Mouse (Mus musculus): ENCODE data around the gene Crb1.
"Not testable (repeated sequence)": the region's sequence is repeated elsewhere in the genome, so short reads cannot be mapped to it uniquely, and the experiment has no call there.

Crb1 gene

DNA sequence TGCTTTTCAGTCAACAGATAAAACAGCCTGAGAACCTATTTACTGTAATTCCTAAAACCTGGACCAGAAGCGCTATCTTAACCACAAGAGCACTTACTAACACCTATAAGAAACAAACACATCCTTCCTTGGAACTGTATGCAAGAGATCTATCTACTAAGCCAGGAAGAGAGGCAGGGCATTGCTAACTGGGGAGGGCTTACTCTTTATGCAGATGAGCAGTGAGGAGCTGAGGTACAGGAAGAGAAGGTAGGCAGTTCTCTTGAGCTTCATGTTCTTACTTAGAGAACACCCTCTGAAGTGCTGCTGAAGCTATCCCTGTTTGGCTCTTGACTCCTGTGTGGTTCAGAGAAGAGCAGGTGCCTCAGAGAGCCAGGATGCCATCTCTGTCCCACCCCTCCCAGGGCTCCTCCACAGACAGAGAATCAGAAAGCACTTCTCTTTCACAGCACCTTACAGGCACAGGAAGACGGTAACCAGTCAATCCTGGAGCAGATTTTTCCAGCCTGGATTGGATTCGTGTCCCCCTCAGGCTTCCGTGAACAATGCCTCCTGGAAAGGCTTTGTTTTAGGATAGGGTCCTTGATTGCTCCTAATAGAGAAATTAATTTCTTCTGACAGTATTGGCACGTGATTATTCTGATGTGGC lies at the start of gene Crb1:
Crb1 (minus strand) TSS at position 463 of the 649 bp plus-strand sequence.
- peak; percentile 3 for DNase-seq (ENCODE audit: low read depth)

DNA sequence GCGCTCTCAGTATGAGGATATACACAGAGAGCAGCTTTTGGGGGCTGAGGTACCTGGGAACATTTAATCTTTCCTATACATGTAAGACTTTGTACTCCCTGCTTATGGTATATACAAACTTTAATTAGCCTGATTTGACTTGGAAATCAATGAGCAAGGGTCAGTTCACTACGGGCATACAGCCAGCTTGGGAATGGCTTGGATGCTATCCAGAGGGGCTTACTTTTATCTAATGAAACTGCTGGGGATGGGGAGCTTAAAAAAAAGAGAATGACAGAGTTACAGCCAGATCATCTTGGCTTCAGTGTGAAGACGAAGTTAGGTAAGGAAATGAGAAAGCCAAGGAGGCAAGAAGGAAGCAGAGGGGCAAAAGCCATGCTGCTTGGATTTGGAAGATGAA lies 48.1 kb upstream of the Crb1 start:
- DNase-seq (ENCODE audit: low read depth) = no peak

DNA sequence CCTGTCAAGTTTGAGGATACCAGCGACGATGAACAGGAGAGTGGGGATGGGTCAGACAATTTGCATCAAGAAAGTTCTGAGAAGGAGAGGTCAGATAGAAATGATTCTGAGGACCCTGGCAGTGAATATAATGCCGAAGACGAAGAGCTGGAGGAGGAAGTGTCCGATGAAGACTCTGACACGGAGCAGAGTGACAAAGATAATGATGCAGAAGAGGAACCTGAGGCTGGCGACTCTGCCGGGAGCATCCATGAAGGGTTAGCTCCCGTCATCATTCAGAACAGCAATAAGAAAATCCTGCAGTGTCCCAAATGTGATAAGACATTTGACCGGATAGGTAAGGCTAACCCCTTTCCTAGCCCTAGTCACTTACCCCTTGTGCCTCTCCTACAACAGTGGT lies 47.0 kb upstream of the Crb1 start:
- no peak for DNase-seq (ENCODE audit: low read depth)

DNA sequence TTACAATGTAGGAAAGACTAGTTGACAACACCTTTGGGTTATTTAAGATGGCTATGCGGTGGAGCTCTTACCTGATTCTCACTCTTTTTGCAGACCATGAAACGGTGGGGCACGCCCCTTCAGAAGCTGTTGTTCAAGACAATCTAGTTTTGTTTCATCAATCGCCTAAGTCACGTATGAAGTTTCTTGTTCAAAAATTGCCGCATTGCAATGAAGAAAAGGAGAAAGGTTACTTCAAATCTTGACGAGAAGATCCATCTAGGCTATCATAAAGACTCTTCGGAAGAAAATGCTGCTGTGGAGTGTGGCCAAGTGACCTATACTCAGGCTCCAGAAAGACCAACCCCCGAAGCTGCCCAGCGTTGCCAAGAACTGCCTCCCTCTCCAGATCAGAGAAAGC lies 46.0 kb upstream of the Crb1 start:
- peak; percentile 64 for DNase-seq (ENCODE audit: low read depth)

DNA sequence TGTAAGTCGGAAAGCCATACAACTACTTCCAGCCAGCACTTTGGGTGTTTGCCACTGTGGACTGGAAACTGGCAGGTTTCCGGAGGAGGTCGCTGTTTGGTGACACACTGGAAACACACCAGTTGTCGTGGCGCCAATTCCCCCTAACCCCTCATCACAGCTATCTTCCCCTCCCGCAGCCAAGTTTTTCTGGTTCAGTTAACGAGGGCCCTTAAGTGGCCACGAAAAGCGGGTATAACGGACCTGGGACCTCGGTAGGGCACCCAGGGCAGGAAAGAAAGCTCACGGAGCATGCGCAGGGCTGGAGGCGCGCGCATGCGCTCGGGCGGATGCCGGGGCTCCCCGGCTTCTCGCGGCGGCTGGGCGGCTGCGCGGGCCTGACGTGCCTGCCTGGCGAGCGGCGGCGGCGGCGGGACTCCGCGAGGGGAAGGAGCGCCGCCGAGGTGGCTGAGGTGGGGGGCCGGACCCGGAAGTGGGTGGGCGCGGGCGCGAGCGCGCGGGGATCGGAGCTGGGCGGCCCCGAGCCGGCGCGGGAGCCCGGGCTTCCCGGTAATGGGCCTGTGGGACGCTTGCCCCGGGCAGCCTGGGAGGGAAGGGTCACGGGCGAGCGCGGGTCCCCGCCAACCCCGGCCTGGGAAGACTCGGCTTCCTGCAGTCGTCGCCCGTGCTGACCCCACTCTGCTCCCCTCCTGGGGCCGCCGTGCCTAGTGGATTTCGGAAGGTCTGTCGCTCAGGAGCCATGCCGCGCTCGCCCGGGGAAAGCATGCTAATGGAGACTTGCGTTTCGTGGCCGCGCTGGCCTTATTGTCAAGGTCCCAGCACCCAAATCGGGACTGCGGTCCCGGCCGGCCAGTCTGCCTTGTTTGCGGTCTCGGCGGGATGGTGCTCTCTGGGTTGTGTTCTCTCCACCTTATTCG lies 45.2 kb upstream of the Crb1 start, which contains the start of gene Zbtb41:
Zbtb41 (plus strand) TSS at position 414 of the 917 bp plus-strand sequence.
- DNase-seq (ENCODE audit: low read depth) = peak; percentile 95

DNA sequence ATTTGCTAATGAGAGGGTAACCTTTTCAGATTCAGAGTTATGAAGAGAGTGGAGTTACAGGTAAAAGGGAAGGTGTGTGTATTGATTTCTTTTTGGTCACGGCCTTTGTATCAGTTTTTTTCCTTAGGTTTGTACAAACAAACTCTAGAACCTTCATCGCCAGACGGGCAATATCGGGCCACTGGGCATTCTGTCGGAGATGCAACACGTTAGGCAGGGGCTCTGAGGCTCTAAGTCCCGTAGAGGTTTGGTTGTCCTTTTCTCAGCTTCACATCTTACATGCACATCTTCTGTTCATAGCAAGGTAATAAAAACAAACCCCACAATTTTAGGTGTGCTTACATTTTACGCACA lies 44.6 kb upstream of the Crb1 start:
- no peak for DNase-seq (ENCODE audit: low read depth)

DNA sequence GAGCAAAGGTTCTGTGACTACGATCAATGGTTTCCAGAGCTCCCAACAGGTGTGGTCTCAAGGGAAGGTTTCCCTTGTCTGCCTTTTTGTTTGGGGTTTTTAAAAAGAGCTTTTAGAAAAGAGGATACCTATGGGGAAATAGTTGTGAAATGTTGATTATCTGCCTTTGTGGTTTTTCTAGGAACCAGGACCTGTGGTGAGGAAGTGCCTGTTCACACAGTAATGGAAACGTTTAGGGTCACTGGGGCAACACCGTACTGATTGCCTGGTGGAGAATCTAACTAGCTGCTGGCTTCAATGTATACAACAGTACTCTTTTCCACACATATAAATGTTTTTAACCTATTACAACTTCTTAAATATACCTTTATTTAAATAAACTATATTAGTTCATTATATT lies 36.6 kb upstream of the Crb1 start:
- DNase-seq (ENCODE audit: low read depth) = no peak

DNA sequence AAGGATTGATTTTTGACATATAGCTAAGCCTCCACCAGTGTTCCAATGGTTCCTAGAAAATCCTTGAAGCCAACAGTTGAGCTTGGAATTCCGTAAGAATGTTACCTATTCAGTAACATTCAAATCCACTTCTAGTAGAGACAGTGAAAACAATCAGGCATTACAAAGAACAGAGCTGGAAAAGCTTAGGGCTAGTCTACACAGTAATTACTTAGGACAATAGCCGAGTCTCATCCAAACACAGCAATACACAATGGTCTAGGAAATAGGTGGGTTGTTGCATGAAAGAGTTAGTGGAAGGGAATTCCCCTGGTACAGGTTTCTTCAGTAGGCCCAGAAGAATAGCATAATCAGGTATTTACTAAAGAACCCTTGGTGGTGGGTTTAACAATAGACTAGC lies 35.5 kb upstream of the Crb1 start:
- DNase-seq (ENCODE audit: low read depth) = not testable (repeated sequence)

DNA sequence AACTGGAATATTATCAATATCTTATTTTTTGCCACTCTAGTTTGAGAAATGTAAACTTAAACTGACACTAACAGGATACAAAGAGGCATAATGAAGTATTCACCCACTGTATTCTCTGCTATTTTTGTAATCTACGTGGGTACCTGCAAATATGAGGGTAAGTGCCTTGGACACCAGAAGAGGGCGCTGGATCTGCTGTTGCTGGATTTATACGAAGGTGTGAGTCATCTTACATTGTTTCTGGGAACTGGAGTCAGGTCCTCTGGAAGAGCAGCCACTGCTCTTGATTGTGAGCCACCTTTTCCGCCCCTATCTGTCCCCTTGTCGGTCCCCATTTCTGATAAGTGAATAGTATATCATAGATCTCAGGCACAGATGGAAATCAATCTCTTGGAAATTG lies 30.8 kb upstream of the Crb1 start:
- DNase-seq (ENCODE audit: low read depth) = peak; percentile 21

DNA sequence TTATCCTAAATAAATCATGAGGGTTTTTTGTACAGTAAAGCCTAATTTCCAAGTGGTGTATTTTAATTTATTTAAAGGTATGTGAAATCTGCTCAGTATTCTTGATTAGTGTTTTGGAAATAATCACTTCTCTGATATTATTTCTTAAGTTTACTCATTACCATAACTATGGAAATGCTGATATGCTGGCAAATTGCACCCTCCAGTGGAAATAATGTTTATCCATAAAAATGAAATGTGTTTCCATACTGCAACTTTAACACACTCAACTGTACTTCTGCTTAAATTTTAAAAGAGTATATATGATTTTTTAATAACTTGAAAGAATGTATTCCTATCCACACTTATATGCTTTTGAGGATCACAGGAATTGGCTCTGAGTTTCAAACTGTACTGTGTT lies 28.9 kb upstream of the Crb1 start:
- DNase-seq (ENCODE audit: low read depth) = no peak

DNA sequence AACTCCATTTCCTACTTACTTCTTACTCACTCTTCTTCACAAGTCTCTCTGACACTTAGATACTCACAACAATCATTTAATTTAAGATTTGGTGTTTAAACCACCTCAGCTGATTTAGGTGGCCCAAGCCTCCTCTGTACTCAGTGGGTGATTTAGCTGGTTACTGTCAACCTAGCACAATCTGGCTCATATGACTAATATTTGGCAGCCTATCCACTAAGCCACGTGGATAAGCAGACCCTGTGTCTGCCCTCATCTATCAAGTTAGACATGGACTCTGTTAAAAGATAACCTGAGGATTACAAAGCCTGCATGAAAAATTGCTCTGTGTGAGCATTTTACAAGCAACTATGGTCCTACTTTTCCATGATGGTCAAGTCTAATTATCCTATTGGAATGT lies 19.7 kb upstream of the Crb1 start:
- no peak for DNase-seq (ENCODE audit: low read depth)

DNA sequence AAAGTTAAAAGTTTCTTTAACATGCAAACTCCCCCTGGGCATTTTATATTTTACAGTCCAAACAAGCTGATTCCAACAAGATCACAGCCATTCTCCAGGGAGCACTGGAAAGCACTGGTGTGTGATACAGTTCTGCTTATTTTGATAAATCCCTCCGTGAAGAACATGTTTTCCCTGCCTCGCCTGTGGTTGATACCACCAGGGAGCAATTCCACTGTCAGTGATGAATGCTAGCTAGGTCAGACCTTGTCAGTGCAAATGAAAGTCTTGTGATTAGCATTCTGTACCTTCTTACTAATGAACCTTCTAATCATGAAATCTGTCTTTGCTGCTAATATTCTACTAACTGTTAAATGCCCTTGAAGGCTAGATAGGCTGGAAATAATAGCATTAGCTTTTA lies 14.8 kb upstream of the Crb1 start:
- no peak for DNase-seq (ENCODE audit: low read depth)

DNA sequence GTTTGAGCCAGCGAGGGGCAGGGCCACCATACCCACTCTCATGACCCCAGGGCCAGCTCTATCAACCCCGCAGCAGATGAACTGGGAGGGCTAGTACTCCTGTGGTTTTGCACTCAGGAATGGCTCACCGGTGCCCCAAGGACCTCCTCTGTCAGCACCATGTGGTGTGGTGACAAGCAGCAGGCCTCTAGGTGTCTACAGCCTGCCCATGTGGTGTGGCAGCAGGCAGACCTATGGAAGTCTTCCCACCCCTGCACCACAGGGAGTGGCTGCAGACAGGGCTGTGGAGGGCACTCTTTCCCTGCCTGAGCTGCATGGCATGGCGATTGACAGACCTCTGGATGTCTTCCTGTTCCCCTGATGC lies 2.7 kb upstream of the Crb1 start:
- no peak for DNase-seq (ENCODE audit: low read depth)

DNA sequence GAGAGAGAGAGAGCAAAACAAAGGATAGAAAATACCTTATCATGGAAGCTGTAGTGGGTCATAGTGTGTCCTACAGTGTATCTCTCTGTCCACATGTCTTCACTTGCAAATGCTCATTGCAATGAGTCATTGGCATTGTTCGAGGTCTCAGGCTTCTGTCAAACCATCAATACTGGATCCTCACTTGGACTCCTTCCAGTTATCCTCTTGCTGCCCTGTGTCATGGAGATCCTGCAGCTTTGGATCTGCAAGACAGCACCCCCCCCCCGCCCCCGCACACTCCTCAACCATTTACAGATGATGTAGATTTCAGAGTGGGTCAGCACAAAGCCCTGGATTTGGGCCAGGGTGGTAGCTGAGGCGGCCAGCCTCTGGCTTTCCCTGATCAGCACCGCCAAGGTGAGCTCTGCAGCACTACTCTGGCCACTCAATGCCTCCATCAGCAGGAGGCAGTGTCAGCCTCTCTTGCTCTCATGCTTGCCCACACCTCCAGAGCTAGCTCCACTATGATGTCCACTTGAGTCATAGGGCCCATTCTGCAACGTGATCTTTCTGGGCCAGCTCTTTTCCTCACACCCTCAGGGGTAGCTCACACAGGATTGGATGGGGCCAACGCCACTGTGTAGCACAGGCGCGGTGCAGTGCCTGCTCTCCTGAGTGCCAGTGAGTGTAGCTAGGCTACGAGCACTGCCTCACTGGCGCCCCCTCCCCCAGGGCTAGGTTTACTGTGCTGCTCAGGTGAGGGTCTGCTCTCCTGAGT lies 2.1 kb upstream of the Crb1 start:
- DNase-seq (ENCODE audit: low read depth) = no peak

DNA sequence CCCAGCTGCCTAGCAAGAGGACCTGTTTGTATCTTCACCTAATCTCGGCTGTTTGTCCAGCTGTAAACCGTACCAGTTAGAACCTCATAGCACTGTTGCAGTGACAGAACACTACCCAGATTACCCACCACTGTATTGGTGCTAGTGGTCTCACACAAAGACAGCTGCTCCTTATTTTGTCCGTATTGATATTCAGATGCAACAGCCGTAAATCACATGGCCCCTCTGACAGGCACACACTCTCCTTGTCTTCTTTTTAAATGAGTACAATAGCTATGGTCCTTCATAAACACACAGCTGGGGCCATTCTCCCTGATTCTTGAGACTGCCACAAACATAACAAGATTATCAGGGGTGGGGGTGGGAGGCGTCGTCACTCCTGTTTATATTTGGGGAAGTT lies 1.0 kb downstream of the Crb1 start:
- no peak for DNase-seq (ENCODE audit: low read depth)

DNA sequence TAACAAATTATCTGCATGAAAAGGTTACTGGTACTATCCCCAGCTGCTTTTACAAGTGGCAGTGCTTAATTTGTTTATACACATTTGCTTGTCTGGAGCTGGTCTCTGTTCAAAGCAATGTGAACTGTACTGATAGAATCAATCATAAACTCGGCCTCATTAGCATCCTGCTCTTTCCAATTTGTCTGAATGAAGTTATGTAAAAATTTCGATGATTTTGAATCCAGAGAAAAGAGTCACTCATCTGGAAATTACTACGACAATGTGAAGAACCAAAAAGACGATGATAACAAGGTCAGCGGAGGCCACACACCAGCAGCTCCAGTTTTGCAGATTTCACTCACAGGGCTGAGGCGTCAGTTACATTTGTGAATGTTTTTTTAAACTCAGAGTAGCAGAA lies 5.6 kb downstream of the Crb1 start:
- DNase-seq (ENCODE audit: low read depth) = no peak

DNA sequence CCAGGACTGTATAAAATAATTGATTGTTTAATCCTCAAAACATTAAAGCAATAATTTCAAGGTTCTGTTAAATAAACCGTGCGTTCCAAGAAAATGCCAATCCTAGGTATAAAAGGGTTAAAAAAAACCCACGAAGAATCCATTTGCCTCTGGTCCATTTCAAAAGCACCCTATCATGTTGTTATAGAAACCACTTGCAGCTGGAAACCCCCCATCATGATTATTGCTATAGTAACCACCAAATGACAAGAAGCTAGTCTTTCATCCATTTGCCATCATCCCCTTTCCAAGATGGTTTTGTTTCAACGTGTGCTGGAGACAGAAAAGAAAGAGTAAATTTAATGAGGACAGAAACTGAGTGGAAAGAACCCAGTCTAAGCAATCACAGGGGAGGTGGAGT lies 28.3 kb downstream of the Crb1 start:
- DNase-seq (ENCODE audit: low read depth) = no peak

DNA sequence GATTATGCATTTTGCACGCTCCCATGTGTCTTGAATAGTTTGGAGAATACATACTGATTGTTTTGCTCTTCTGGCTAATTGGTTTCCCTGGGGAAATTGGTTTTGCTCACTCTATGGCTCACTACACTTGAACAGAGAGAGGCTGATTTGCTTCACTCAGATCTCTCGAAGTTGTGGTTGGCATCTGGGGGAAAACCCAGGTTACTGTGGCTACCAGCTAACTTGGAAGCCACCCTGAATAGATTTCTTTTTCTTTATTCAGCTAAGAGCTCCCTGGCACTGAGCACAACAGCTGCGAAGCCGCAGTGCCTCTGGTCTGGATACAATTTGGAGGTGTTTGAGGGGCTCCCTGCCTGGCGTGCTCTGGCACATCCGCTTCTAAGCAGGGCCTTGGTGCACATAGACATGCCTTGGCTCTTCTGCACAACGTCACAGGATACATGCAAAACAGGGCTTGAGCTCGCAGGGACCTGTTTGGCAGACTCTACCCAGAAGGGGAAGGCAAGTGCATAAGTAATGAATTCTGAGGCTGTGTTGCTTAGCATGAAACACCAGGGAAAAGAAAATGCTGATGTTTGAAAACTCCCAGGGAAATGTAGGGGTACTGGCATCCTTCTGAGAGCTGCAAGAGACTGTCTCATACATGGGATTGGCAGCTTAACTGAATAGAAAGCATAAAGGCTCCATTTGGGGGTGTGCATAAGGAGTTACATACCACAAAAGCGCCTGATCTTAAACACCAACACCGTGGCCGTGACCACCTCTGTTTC lies 30.1 kb downstream of the Crb1 start:
- no peak for DNase-seq (ENCODE audit: low read depth)

DNA sequence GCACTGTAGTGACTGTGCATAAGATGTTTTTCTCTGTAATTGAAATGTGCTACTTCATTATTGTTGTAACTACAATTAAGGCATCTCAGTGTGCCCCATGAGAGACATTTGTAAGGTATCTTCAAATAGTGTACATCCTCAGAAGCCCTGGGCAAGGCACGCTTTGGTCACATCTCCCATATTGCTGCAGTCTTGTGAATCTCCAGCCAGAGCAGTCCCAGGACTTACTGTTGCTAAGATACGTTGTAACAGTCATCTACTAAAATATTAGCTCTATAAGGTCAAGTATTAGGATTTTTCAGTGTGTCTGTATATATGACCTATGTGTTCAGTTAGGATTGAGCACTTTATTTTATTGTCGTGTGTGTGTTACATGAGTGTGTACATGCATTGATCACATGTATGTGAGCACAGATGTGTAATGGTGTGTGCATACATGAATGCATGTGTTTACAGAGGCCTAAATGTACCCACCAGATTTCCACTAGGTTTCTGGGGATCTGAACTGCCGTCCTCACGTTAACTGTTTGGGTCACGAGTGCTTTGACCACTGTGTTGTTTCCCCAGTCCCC lies 30.8 kb downstream of the Crb1 start:
- no peak for DNase-seq (ENCODE audit: low read depth)

DNA sequence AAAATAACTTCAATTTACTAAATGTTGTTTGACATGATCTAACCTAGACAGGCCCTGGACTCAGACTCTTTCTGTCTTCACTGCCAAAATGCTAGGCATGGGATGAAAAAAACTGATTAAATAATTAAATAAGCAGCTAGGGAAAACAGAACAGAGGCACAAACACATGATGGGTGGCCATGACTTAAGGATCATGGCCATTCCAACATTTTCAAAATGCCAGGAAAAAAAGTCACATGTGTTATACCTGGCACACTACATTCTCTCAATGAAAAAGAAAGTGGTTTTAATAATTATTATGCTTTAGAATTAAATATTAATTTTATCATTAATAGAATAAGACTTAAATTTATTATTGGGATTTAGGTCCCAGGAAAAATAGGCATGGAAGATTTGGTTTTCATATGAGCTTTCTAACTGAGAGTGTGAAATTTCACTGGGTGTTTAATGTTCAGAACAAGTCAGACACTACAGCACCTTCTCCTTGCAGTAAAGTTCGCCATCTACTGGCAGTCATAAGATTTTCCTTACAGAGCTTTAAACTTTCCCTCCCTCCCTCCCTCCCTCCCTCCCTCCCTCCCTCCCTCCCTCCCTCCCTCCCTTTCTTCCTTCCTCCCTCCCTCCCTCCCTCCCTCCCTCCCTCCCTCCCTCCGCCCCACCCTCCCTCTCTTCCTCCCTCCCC lies 36.6 kb downstream of the Crb1 start:
- peak; percentile 2 for DNase-seq (ENCODE audit: low read depth)

DNA sequence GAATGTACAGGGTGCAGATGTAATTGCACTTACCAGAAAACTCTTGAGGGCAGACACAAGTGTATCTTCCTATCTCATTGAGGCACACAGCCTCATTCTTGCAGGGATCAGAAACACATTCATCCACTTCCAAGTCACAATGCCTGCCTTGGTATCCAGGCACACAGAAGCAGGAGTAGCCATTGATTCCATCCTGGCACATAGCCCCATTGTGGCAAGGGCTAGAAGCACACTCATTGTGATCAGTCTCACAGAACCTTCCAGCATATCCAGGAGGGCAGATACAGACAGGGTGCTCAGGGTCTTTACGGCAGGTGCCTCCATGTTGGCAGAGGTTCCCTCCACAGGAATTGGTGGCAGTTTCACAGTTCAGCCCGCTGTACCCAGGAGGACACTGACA lies 39.9 kb downstream of the Crb1 start:
- no peak for DNase-seq (ENCODE audit: low read depth)

All from naive thymus-derived CD4-positive, alpha-beta T cell, adult 2 months (primary cell).